Mouse (Mus musculus) neural tube, embryonic 12.5 days (tissue): ENCODE data around the gene Hoxc11. TPM values are rescaled to one million over a fixed set of nuclear protein-coding genes. Genes with fewer than 3 reads are reported as not detected.
A peak's percentile ranks its signal among the peaks of the same experiment; 100 is the strongest.

Experiments
- ATAC-seq: fragments of 200-750 bp; cut with Nextera tagmentation; 2 replicates; pipeline ENCODE4 v1.8.0; 2017; ENCODE audit warnings: low read depth, mild to moderate bottlenecking, moderate TSS enrichment, moderate library complexity; ENCODE audit not compliant: low FRiP score
- H3K27ac ChIP-seq: fragments of 300-500 bp; sonication (generic); 2 replicates; pipeline ENCODE4 v1.5.1; 2016
- H3K27me3 ChIP-seq: fragments of 300-500 bp; sonication (generic); replicated peaks from 2 replicates; pipeline ENCODE4 v1.6.1; 2016; ENCODE audit warnings: mild to moderate bottlenecking
- H3K36me3 ChIP-seq: fragments of 300-500 bp; sonication (generic); 2 replicates; pipeline ENCODE4 v1.6.1; 2016; ENCODE audit warnings: mild to moderate bottlenecking
- H3K4me1 ChIP-seq: fragments of 300-500 bp; sonication (generic); 2 replicates; pipeline ENCODE4 v1.6.1; 2016
- H3K4me2 ChIP-seq: fragments of 300-500 bp; sonication (generic); replicated peaks from 2 replicates; pipeline ENCODE4 v1.6.1; 2016; ENCODE audit warnings: mild to moderate bottlenecking
- H3K4me3 ChIP-seq: fragments of 300-500 bp; sonication (generic); 2 replicates; pipeline ENCODE4 v1.5.1; 2016
- H3K9ac ChIP-seq: fragments of 300-500 bp; sonication (generic); 2 replicates; pipeline ENCODE4 v1.6.1; 2016; ENCODE audit warnings: mild to moderate bottlenecking
- H3K9me3 ChIP-seq: fragments of 300-500 bp; sonication (generic); 2 replicates; pipeline ENCODE4 v1.6.1; 2016; ENCODE audit warnings: mild to moderate bottlenecking
- WGBS: fragments of 180-500 bp; shearing (Covaris S2); methylation state at CpG from one replicate; pipeline ENCODE4 v1.1.7; 2016; 5-methylcytosine and 5-hydroxymethylcytosine counted together
- polyA plus RNA-seq: library from polyadenylated mRNA; unstranded; fragments of >200 nt; fragmentation: Nextera tagmentation; extraction: Ambion mirVana; gene quantifications from 2 replicates; pipeline ENCODE4 v1.2.1, GENCODE M21; 2016

Gene Hoxc11
- polyA plus RNA-seq, 1 experiment from 2014 or later: 4.3 TPM

- H3K36me3 ChIP-seq: no peaks in the 10 kb centered on the region
- peaks cover 8% of the 10 kb centered on the region for H3K4me1 ChIP-seq
- ATAC-seq: no peak
- no peaks in the 10 kb centered on the region for H3K9me3 ChIP-seq
- H3K4me2 ChIP-seq: peak within 1 kb of the TSS; percentile 86
- peaks cover 74% of the 10 kb centered on the region for H3K27me3 ChIP-seq
- H3K27ac ChIP-seq: peak within 1 kb of the TSS; percentile 64
- WGBS: 2% methylated on average over 12 of the region's 12 CpGs
- peak within 1 kb of the TSS; percentile 56 for H3K4me3 ChIP-seq
- peak within 1 kb of the TSS; percentile 100 for H3K9ac ChIP-seq
Observed at GRCm38 (mm10) chr15:102967312-102967510, 13.0 kb downstream of the Hoxc11 start, which contains the start of gene Hoxc5. Gene Hoxc5 (plus strand): TSS chr15:102967443.

- H3K4me2 ChIP-seq: peak overlapping the region; percentile 86
- WGBS: under 1% methylated on average over 34 of the region's 34 CpGs
- H3K9me3 ChIP-seq: no peaks in the 10 kb centered on the region
- H3K27me3 ChIP-seq: peaks cover 74% of the 10 kb centered on the region
- no peaks in the 10 kb centered on the region for H3K36me3 ChIP-seq
- peak overlapping the region; percentile 64 for H3K27ac ChIP-seq
- H3K9ac ChIP-seq: peak overlapping the region; percentile 100
- ATAC-seq: no peak
- H3K4me1 ChIP-seq: peaks cover 8% of the 10 kb centered on the region
- peak overlapping the region; percentile 56 for H3K4me3 ChIP-seq
Observed at GRCm38 (mm10) chr15:102967511-102968397, 13.5 kb downstream of the Hoxc11 start.

GRCm38 (mm10) chr15:102969296-102969695, 15.1 kb downstream of the Hoxc11 start:
- ATAC-seq: no peak
- peak overlapping the region; percentile 86 for H3K4me2 ChIP-seq
- no peak overlapping the region for H3K27ac ChIP-seq
- no peaks in the 10 kb centered on the region for H3K36me3 ChIP-seq
- peaks cover 8% of the 10 kb centered on the region for H3K4me1 ChIP-seq
- H3K27me3 ChIP-seq: peaks cover 75% of the 10 kb centered on the region
- peak overlapping the region; percentile 38 for H3K4me3 ChIP-seq
- 26% methylated on average over 1 of the region's 1 CpGs for WGBS
- no peaks in the 10 kb centered on the region for H3K9me3 ChIP-seq
- peak overlapping the region; percentile 100 for H3K9ac ChIP-seq

GRCm38 (mm10) chr15:102970740-102971139, 16.5 kb downstream of the Hoxc11 start:
- Histone ChIP-seq H3K4me2 (peak overlapping the region; percentile 86), H3K4me1 (peaks cover 8% of the 10 kb centered on the region), H3K9ac (peak overlapping the region; percentile 100), H3K4me3 (peak overlapping the region; percentile 28), H3K27me3 (peaks cover 71% of the 10 kb centered on the region), H3K9me3 (no peaks in the 10 kb centered on the region), H3K36me3 (no peaks in the 10 kb centered on the region), H3K27ac (peak overlapping the region; percentile 57; the same call in 1 of the 2 replicates)
- 2% methylated on average over 12 of the region's 12 CpGs for WGBS
- no peak for ATAC-seq

- WGBS: 1% methylated on average over 21 of the region's 21 CpGs
- H3K9me3 ChIP-seq: no peaks in the 10 kb centered on the region
- no peaks in the 10 kb centered on the region for H3K36me3 ChIP-seq
- peak overlapping the region; percentile 100 for H3K9ac ChIP-seq
- peak overlapping the region; percentile 63 for H3K27ac ChIP-seq
- H3K4me1 ChIP-seq: peaks cover 4% of the 10 kb centered on the region; the same call in 1 of the 2 replicates
- no peak for ATAC-seq
- peak overlapping the region; percentile 86 for H3K4me2 ChIP-seq
- H3K4me3 ChIP-seq: peak overlapping the region; percentile 92
- peaks cover 59% of the 10 kb centered on the region for H3K27me3 ChIP-seq
Observed at GRCm38 (mm10) chr15:102972254-102972653, 18.0 kb downstream of the Hoxc11 start.

- no peaks in the 10 kb centered on the region for H3K36me3 ChIP-seq
- H3K27ac ChIP-seq: peak overlapping the region; percentile 63
- 2% methylated on average over 6 of the region's 6 CpGs for WGBS
- peaks cover 58% of the 10 kb centered on the region for H3K27me3 ChIP-seq
- H3K4me2 ChIP-seq: peak overlapping the region; percentile 86
- H3K4me3 ChIP-seq: peak overlapping the region; percentile 92
- peaks cover 2% of the 10 kb centered on the region; the same call in 1 of the 2 replicates for H3K4me1 ChIP-seq
- H3K9ac ChIP-seq: peak overlapping the region; percentile 100
- H3K9me3 ChIP-seq: no peaks in the 10 kb centered on the region
- no peak for ATAC-seq
Observed at GRCm38 (mm10) chr15:102972753-102973152, 18.5 kb downstream of the Hoxc11 start.

GRCm38 (mm10) chr15:102975034-102975433, 20.8 kb downstream of the Hoxc11 start:
- peak overlapping the region; percentile 100 for H3K9ac ChIP-seq
- H3K4me1 ChIP-seq: peaks cover 8% of the 10 kb centered on the region
- peak overlapping the region; percentile 53; the same call in 1 of the 2 replicates for H3K27ac ChIP-seq
- 2% methylated on average over 7 of the region's 7 CpGs for WGBS
- no peak for ATAC-seq
- no peaks in the 10 kb centered on the region for H3K9me3 ChIP-seq
- peak overlapping the region; percentile 92 for H3K4me3 ChIP-seq
- peak overlapping the region; percentile 86 for H3K4me2 ChIP-seq
- H3K36me3 ChIP-seq: no peaks in the 10 kb centered on the region
- H3K27me3 ChIP-seq: peaks cover 59% of the 10 kb centered on the region

- Histone ChIP-seq H3K9me3 (no peaks in the 10 kb centered on the region), H3K9ac (peak overlapping the region; percentile 100), H3K4me3 (peak overlapping the region; percentile 92), H3K27ac (peak overlapping the region; percentile 95), H3K36me3 (no peaks in the 10 kb centered on the region), H3K4me1 (peaks cover 8% of the 10 kb centered on the region), H3K4me2 (peak overlapping the region; percentile 86), H3K27me3 (peaks cover 56% of the 10 kb centered on the region)
- no peak for ATAC-seq
- WGBS: 0% methylated on average over 21 of the region's 21 CpGs
Observed at GRCm38 (mm10) chr15:102975688-102976111, 21.5 kb downstream of the Hoxc11 start.

- 1% methylated on average over 12 of the region's 20 CpGs for WGBS
- Histone ChIP-seq H3K4me2 (peak within 1 kb of the TSS; percentile 86), H3K27me3 (peaks cover 59% of the 10 kb centered on the region), H3K4me1 (peaks cover 8% of the 10 kb centered on the region), H3K4me3 (peak within 1 kb of the TSS; percentile 92), H3K9me3 (no peaks in the 10 kb centered on the region), H3K27ac (peak within 1 kb of the TSS; percentile 95), H3K36me3 (no peaks in the 10 kb centered on the region), H3K9ac (peak within 1 kb of the TSS; percentile 100)
- ATAC-seq: no peak
Observed at GRCm38 (mm10) chr15:102976171-102976570, 21.9 kb downstream of the Hoxc11 start, which contains the start of gene Hoxc9. Gene Hoxc9 (plus strand): TSS chr15:102976439.

- H3K9ac ChIP-seq: peak overlapping the region; percentile 100
- peak overlapping the region; percentile 86 for H3K4me2 ChIP-seq
- H3K36me3 ChIP-seq: no peaks in the 10 kb centered on the region
- H3K9me3 ChIP-seq: no peaks in the 10 kb centered on the region
- WGBS: under 1% methylated on average over 37 of the region's 37 CpGs
- peak overlapping the region; percentile 95 for H3K27ac ChIP-seq
- H3K27me3 ChIP-seq: peaks cover 59% of the 10 kb centered on the region
- H3K4me3 ChIP-seq: peak overlapping the region; percentile 92
- ATAC-seq: no peak; the same call in 1 of the 2 replicates
- H3K4me1 ChIP-seq: peaks cover 8% of the 10 kb centered on the region
Observed at GRCm38 (mm10) chr15:102976631-102977422, 22.6 kb downstream of the Hoxc11 start.

GRCm38 (mm10) chr15:102977423-102977974, 23.3 kb downstream of the Hoxc11 start:
- peak; percentile 31 for ATAC-seq
- Histone ChIP-seq H3K27ac (peak overlapping the region; percentile 95), H3K27me3 (peaks cover 55% of the 10 kb centered on the region), H3K4me3 (peak overlapping the region; percentile 92), H3K9me3 (no peaks in the 10 kb centered on the region), H3K36me3 (no peaks in the 10 kb centered on the region), H3K4me2 (peak overlapping the region; percentile 86), H3K9ac (peak overlapping the region; percentile 100), H3K4me1 (peaks cover 8% of the 10 kb centered on the region)
- under 1% methylated on average over 16 of the region's 16 CpGs for WGBS
